Mouse (Mus musculus): ENCODE measurements around the gene Hnrnpl.

DNA sequence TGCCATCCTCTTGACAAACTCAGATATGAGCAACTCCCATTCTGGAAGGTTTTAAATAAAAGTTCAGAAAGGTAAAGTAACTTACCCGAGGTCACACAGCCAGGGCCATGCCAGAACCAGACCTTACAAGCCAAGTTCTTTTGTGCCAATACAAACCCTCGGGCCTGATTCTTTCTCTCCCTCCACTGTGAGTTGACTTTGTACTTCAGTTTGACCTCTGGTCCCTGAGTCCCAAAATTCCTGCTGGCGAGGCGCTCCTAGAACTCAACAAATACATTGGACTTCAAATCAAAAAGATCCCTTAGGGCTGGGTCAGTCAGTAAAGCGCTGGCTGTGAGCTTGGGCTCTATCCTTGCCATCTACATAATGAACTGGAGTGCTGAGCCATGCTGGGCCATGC lies 28.6 kb downstream of the Hnrnpl start:
- TF ChIP-seq MEF2A (IDR thresholded peaks at IDR 0.05; ENCODE audit: borderline replicate concordance, low read depth, low read length), result no peak
- TF ChIP-seq CHD2 (IDR thresholded peaks at IDR 0.05; ENCODE audit: low read length), result no peak
- no peak for TF ChIP-seq ZC3H11A (IDR thresholded peaks at IDR 0.05; ENCODE audit: low read depth, low read length)
- TF ChIP-seq CTCF (conservative IDR thresholded peaks at IDR 0.05 in 1 of 2, IDR thresholded peaks at IDR 0.05 in 1 of 2; ENCODE audit: low read depth in 2 of 2, low read length in 2 of 2), result no peak
- no peak for TF ChIP-seq POLR2A (IDR thresholded peaks at IDR 0.05; ENCODE audit: low read depth, low read length)

Measured in CH12.LX (cell line).